Mouse (Mus musculus): ENCODE data around the gene Gria1.

The Gria1 gene

DNA sequence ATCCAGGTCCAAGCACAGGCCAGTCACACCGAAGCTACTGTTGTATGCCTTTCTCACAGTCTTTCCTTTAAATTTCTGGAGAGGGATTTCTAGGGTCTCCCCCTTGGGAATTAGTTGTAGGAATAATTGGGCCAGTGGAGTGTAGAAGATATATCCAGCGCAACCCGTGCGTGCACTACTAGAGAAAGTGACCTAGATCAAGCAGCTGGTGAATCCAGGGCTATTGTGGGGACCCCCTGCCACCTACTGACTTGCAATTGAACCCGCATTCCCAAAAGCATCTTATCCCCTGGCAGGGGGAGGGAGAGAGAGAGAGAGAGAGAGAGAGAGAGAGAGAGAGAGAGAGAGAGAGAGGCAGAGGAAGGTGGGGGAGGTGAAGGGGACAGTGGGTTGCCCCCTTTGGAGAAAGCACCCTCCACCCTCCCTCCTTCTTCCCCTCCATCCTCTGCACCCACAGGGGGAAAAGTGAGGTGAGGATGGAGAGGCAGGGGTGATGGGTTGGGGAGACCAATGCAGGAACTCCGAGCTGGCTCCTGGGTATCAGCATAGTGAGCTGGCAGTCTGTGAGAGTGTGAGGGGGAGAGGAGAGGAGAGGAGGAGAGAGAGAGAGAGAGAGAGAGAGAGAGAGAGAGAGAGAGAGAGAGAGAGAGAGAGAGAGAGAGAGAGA lies at the start of gene Gria1:
Gene Gria1 (plus strand): TSS at position 364 of the 667 bp plus-strand sequence.
- in situ Hi-C loops (cut with MseI, MboI): no loop called here

DNA sequence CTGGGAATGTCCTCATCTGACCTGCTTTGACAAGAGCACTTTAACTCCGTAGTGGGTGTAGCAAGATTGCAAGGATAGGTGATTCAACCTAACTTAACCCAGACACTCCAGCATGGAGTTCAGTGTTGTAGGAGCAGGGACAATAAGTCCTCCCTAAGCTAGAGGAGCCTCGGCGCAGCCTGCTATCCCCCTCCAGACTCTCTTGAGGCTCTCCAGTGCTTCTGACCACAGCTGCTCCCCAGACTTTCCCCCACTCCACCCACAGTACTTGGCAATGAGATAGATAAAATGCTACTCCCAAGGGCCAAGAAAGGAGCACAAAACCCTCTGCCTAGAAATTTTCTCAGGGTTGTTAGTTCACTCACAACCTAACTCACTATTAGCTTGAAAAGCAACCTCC lies 49.4 kb upstream of the Gria1 start:
- in situ Hi-C loops (cut with MseI, MboI): no loop called here

DNA sequence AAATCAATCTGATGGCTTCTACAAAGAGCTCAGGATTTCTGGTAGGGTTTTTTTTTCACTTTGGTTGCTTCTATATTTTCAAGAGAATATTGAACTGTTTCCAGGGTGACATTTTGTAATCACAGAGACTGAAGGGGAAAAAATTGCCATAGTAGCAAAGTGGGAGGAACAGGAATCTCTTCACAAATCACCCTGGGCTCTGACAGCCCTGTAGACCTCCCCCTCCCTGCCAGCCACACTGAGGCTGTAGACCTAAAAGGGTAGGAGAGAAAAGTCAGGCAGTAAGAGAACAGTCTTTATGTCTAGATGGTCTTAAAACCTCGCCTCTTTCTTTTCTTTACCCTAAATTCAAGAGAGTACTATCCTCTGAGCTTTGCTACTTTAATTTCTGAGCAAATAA lies 38.4 kb upstream of the Gria1 start:
- in situ Hi-C loops (cut with MseI, MboI): no loop called here

DNA sequence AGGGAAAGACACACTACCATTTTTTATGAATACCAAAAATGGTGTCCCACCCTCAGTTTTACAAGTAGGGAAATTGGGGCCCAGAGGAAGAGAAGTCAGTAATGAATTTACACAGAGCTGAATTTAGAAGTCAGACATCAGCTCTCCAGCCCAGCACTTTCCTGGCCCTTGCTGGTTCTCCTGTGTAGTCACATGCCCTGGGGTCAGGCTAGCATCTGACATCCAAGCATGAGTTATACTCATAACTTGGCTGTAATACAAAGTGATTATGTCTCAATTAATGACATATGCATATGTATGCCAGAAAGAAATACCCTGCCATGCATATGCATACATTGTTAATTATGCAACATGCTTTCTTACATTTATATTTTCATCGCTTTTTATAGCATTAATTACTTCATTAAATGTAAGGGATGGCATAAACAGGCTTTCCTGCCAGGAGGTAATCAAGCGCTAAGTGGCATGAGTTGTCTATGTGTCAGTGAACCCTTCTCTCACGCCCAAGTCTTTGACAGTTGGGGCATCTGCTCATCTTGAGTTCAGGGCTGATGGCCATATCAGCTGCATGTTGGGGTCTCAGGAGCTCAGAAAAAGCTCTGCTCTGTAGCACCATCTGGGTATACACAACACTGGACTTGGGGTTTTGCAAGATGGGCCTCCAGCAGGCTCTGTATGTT lies 26.7 kb upstream of the Gria1 start:
- in situ Hi-C loops (cut with MseI, MboI): no loop called here

DNA sequence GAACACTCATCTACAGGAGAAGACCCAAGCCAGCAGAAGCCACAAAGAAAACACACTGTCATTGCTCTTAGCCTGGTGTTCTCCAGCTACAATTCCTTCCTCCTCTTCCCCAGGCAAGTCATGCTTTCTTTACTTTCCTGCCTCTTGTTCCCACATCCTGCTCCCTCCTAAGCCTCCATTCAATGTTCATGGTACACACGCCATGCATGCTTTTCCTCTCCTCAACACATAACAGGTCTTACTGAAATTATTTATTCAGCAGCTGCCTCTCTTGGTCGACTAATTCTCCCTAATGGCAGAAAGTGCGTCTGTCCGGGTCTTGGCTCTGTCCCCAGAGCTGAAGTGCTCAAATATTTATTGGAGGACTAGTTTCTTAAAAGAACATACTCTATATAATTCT lies 25.7 kb upstream of the Gria1 start:
- in situ Hi-C loops (cut with MseI, MboI): no loop called here

DNA sequence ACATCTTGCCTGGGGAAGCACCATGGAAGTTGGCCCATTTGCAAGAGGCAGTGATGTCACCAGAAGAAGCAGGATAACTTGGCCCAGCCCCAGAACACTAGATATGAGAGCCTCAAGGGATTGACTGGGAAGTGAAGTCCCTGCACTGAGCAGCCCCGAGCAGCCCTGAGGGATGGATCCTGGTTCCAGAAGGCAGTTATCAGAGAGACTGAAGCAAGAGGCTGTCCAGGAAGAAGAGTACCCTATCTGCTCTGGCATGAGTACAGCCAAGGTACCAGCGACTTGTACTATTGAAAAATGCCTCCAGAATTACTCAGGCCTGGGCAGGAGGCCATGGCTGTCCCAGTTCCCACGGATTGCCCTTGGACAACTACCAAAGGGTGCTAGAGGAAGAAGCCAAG lies 11.6 kb upstream of the Gria1 start:
- in situ Hi-C loops (cut with MseI, MboI): no loop called here

DNA sequence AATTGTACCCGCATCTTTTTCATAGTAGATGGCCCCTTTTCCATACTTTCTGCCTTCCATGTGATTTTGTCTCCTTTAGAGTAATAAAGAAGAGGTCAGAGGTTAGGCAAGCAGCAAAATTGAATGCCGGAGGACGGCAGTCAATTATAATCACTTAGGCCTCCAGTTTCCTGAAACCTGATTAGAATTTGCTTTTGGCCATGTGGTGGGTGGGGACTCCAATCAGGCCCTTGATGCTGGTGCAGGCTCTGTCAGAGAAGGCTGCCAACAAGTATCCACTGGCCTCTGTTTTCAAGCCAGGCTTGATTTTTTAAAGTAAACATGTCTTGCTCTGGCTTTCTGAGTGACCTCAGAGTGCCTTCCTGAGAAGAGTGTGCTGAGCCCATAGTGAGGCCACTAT lies 6.6 kb upstream of the Gria1 start:
- in situ Hi-C loops (cut with MseI, MboI): no loop called here

DNA sequence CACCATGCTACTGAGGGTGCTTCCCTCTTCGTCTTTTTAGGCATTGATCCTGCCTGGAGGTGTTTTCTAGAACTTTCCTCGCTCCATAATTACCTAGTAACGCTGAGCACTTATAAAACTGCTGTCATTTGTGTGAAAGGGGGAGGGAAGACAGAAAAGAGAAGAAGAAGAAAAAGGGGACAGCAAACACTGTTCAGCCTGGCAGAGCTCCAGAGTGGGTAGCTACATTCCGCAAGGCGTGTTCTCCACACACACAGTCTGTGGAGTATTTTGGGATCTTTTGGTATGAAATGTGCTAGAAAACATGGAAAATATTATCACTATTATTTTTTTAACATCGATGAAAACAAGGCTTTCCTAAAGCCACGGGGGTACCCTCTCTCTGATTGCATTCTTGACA lies 5.8 kb upstream of the Gria1 start:
- in situ Hi-C loops (cut with MseI, MboI): no loop called here

DNA sequence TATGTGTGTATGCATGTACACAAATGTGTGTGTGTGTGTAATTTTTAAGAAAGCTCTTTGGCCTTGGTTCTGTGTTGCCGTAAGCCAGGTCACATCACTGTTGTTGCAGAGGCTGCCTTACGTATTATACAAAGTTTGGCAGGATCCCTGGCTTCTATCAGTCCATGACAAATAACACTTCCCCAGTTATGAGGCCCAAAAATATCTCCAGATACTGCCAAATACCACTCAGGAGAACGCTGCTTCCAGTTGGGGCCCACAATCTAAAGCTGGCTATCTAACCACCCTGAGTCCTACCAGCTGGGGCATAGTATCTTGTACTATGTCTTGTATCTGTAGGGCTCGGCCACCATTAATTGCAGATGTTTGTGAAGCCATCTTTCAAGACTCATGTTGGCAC lies 3.4 kb upstream of the Gria1 start:
- in situ Hi-C loops (cut with MseI, MboI): no loop called here

DNA sequence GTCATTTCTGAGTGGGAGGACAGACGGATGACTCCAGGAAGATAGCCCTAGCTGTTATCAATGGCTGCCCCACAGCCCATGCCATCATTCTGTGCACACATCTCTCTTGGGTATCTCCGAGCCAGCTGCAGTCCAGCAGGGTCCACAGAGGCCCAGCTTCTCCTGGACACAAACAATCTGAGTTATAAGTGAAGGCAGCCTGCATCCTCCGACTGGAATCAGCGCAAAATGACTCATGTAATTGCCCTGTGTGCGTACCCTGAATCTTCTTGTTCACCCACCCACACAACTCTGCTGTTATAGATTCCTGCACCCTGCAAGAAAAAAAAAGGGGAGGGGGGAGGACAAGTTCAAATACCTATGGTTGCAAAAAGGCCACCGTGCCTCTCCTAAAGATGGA lies 576 bp upstream of the Gria1 start:
- in situ Hi-C loops (cut with MseI, MboI): no loop called here

DNA sequence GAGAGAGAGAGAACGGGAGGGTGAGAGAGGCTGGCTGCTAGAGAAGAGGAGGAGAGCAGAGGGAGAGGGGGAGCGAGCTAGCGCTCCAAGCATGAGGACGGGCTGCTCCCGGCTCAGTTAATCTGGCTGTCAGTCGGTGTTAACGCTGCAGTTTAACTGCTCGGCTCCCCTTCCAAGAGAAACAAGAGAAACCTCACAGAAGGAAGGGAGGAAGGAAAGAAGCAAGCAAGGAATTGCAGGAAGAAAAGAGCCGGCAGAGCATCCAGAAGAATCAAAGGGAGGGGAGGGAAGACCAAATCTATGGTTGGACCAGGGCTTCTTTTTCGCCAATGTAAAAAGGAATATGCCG lies 478 bp downstream of the Gria1 start:
- in situ Hi-C loops (cut with MseI, MboI): no loop called here

DNA sequence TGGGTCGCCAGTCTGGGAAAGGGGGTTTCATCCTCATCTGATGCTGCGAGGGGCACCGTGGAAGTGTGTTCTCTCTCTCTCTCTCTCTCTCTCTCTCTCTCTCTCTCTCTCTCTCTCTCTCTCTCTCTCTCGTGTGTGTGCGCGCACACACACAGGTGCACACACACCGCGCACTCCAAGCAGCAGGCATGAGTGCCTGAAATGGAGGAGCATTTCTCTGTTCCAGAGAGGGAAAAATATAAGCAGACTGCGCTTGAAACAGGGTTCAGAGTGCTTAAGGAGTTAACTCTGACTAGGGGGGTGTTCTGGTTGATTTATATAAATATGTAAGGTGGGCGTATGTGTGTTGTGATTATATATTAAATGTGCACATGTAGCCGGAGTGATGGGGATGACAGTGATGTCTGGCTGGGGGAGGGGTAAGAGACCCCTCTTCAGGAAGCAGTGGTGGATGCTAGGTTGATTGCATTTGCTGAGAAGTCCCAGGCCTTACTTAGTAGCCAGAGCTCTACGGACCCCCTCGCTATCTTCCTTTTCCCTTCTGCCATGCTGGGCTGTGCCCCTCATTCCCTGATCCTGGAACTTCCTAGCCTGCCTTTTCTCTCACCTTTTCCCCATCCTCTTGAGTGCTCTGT lies 1.2 kb downstream of the Gria1 start:
- in situ Hi-C loops (cut with MseI, MboI): no loop called here

DNA sequence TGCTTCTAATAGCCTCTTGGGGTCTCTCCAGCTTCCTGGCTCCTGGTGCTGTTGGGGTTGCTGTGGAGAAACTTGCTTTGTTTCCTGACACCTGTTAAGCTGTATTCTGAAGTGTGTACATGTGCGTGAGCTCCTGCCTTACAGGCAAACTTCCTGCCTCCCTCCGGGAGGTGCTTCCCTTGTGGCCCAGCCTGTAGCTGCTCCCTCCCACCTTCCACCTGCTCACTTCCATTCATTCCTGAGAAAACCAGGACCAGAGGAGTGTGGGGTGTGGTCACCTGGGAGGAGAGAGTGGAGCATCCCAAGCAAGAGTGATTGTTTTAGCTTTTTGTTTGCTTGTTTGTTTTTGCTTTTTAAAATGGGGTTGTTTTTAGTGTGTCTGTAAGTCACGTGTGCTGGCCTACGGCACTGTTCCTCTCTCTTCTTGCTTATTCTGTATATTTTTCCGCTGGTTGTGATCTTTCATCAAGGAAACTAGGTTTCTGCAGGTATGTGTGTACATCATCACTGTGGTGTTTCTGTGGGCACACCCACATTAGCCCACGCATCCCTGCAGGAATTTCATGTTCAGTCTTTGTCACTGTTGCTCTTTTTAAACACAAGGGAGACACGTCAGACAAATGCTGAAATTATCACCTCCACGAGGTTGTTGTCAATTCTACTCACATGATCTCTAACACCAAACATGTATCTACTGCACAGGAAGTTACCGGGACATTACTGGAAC lies 2.4 kb downstream of the Gria1 start:
- in situ Hi-C loops (cut with MseI, MboI): no loop called here

DNA sequence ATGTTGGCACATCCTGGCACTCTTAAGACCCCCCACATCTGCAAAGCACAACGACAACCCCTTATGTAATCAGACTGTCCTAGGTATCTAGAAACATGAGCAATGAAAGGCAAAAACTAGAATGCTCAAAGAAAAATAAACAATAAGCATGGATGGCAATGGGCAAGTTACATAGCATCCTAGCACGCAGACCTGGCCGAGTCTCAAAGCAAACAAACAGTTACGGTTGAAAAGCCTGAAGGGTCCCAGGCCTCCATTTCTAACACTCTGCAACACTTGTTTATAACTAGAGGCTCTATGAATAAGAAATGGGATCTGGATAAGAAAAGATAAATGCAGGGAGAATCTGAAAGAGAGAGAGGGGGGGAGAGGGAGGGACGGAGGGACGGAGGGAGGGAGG lies 3.2 kb downstream of the Gria1 start:
- in situ Hi-C loops (cut with MseI, MboI): no loop called here

DNA sequence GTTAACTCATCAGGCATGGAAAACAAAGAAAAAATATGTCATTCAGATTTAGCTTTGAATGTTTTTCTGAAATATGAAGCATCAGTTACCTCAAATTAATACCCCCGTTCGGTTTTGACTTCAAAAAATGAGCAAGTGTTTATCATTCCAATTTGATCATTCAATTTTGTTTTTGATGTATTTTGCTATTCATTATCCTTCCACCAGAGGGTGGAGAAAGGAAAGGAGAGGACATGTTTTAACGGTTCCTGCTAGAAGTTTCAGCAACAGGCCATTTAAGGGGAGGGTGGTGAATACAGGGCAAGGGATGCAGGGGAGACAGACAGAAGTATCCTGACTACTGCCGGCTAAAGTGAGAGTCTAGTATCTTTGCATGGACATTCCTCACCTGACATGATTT lies 7.3 kb downstream of the Gria1 start:
- in situ Hi-C loops (cut with MseI, MboI): no loop called here

DNA sequence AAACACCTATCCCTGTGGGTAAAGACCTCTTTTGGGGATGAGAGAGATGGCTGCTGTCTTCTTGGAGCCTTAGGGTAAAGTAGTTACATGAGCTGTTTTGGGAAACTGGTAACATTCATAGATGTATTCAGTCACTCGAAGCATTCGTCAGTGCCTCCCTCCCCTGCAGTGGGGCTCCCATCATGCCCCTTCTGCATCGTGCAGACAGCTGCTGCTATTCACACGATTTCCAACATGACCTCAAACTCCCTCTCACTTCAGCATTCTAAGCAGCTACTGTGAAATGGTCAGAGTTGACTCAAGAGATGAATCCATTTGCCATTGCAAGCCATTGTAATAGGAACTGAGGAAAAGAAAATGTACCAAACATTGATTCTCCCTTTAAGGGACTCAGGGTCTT lies 11.2 kb downstream of the Gria1 start:
- in situ Hi-C loops (cut with MseI, MboI): no loop called here

DNA sequence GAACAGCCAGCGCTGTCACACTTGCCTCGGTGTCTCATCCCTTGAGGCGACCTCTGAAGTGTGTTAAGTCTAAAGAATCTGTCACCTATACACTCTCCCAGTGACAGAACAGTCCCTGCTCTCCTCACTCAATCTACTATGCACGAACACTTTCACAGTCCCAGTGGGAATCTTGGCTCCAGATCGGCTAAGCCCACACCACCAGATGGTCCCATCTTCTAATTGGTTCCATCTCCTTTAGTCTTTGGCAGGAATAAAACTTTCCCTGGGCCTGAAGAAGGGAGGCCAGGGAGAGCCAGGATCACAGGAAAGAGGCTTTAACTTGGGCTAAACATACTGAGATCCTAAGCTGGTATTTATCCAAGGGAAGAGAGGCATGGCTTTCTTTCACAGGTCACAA lies 19.3 kb downstream of the Gria1 start:
- in situ Hi-C loops (cut with MseI, MboI): no loop called here

DNA sequence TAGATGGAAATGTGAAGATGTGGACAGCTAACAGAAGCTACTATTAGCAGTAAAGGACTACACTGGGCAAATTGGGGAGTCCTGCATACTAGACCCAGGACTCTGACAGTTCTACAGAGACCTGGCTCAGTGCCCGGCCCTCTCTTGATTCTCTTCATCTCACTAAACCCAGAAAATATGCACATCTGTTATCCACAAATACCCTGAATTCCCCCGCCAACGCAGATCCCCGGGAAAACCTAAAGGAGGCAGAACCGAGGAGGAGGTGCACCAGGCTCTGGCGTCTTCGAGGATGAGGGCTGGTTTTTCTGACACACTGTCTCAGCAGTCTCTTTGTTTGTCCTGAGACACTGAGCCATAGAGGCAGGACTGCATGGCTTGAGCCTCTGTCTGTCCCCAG lies 27.6 kb downstream of the Gria1 start:
- in situ Hi-C loops (cut with MseI, MboI): no loop called here

DNA sequence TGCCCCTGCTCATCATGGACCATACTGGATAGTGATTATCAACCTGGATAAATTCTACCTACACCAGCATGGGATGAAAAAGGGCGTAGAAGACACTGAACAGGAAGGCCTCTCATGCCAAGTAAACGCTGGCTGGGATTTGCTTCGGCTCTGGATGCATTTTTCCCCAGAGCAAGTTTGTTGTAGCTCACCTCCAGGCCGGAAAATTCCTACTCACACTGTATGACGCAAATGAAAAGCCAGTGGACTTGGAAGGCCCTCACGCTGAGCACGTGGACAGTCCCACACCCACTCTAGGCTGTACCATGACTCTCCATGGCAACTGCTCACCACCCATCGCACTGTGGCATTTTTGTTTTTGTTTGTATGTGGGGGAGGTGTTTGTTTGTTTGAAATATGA lies 28.1 kb downstream of the Gria1 start:
- in situ Hi-C loops (cut with MseI, MboI): no loop called here

DNA sequence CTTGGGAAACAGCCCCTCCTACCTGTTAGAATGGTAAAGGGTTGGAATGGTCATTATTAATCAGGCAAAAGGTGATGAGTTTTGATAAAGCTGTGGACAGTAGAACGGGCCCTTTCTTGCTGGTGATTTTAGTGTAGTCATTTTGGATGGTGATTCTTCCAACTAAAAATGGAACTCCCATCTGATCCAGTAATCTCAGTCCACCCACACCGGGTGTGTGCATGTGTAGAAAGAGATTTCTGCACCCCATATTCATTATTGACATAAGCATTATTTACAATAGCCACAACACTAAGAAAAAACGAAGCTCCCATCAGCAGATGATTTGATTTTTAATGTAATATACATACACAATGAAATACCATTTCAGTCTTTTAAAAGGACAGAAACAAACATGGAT lies 30.9 kb downstream of the Gria1 start:
- in situ Hi-C loops (cut with MseI, MboI): no loop called here

DNA sequence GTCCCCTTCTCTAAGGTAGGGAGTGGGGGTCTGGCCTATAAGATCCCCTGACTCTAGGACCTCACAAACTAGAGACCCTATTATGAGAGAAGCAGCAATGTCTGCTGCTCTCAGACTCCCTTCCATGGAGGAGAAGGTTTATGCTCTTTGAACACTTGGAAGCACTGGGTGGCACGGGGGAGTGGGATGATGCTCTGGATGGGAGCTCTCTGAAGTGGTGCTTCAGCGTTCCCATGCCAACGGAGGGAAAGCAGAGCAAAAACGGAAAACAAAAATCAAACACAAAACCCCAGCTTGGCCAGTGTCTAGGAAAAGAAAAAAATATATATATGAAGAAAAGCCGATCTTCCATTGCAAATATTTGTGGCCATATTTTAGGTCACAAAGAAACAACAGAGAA lies 33.0 kb downstream of the Gria1 start:
- in situ Hi-C loops (cut with MseI, MboI): no loop called here

DNA sequence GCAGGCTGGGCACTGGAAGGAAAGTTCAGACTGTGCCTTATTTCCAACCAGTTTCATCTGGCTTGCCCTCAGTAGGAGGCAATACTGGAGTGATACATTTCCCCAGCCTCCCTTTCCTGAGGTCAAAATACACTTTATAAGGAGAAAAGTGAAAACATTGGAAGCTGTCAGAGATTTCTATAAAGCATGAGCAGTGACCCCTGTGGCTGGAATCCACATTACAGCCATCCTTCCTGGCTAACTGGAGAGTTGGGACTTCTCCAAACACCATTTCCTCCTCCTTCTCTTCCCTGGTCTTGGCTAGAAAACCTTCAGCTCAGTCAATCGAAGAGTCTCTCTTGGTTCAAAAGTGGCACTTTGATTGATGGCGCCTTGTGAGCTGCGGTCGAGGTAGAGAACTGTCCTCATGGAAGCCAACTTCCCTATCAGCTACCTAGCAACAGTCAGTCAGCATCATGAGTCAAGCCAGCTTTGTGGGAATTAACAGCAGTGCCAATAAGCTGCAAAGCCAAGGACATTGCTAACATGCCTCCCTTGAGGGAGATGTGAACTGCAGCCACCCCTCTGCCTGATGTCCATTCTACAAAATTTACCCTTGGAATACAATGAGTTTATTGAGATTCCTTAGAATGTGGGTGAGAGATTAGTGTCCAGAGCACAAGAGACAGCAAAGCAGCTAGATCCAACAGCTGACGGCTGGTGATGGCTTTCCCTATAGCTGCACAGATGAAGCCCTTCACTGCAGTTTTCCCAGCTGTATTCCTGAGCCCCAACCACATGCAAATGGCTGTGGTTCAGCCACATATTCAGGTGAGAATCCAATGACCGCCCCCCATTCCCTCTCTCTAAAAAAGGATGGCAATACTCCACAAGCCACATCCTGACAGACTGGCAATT lies 40.7 kb downstream of the Gria1 start:
- in situ Hi-C loops (cut with MseI, MboI): no loop called here

Measured in mouse trophoblast stem cell (cell line).